Mouse (Mus musculus) stomach, embryonic 16.5 days (tissue): Measurements from ENCODE around the gene Chd3. TPM values are rescaled to one million over a fixed set of nuclear protein-coding genes. Genes with fewer than 3 reads are reported as not detected.

Experiments
- ATAC-seq: fragments of 200-750 bp; cut with Nextera tagmentation; 2 replicates; pipeline ENCODE4 v1.8.0; 2017; ENCODE audit warnings: moderate number of reproducible peaks, moderate TSS enrichment; ENCODE audit not compliant: insufficient read depth, low FRiP score
- H3K27ac ChIP-seq: fragments of 300-500 bp; sonication (generic); 2 replicates; pipeline ENCODE4 v1.5.1; 2014; ENCODE audit warnings: low read length
- H3K27me3 ChIP-seq: fragments of 300-500 bp; sonication (generic); 2 replicates; pipeline ENCODE4 v1.6.1; 2014; ENCODE audit warnings: low read length, control low read depth, mixed read lengths; ENCODE audit not compliant: control insufficient read depth, insufficient read depth
- H3K36me3 ChIP-seq: fragments of 300-500 bp; sonication (generic); 2 replicates; pipeline ENCODE4 v1.6.1; 2014; ENCODE audit warnings: low read length; ENCODE audit not compliant: control insufficient read depth, insufficient read depth
- H3K4me1 ChIP-seq: fragments of 300-500 bp; sonication (generic); 2 replicates; pipeline ENCODE4 v1.6.1; 2014; ENCODE audit warnings: low read length, control low read depth, mixed read lengths; ENCODE audit not compliant: control insufficient read depth, insufficient read depth
- H3K4me2 ChIP-seq: fragments of 300-500 bp; sonication (generic); 2 replicates; pipeline ENCODE4 v1.6.1; 2014; ENCODE audit warnings: low read depth, low read length, mixed read lengths
- H3K4me3 ChIP-seq: fragments of 300-500 bp; sonication (generic); replicated peaks from 2 replicates; pipeline ENCODE4 v1.5.1; 2014; ENCODE audit warnings: mild to moderate bottlenecking, low read length
- H3K9ac ChIP-seq: fragments of 300-500 bp; sonication (generic); 2 replicates; pipeline ENCODE4 v1.6.1; 2014; ENCODE audit warnings: low read length
- H3K9me3 ChIP-seq: fragments of 300-500 bp; sonication (generic); replicated peaks from 2 replicates; pipeline ENCODE4 v1.6.1; 2016; ENCODE audit warnings: low read length, control low read depth; ENCODE audit not compliant: control insufficient read depth
- WGBS: fragments of 180-500 bp; shearing (Covaris S2); extraction: QIAGEN DNeasy Blood & Tissue Kit; methylation state at CpG from one replicate; pipeline ENCODE4 v1.1.7; 2014; 5-methylcytosine and 5-hydroxymethylcytosine counted together
- polyA plus RNA-seq: library from polyadenylated mRNA; unstranded; fragments of >200 nt; fragmentation: Nextera tagmentation; extraction: Ambion mirVana; gene quantifications from 2 replicates; pipeline ENCODE4 v1.2.1, GENCODE M21; 2015

Gene Chd3
- 48.5 and 55.4 TPM in 2 replicates for polyA plus RNA-seq

DNA sequence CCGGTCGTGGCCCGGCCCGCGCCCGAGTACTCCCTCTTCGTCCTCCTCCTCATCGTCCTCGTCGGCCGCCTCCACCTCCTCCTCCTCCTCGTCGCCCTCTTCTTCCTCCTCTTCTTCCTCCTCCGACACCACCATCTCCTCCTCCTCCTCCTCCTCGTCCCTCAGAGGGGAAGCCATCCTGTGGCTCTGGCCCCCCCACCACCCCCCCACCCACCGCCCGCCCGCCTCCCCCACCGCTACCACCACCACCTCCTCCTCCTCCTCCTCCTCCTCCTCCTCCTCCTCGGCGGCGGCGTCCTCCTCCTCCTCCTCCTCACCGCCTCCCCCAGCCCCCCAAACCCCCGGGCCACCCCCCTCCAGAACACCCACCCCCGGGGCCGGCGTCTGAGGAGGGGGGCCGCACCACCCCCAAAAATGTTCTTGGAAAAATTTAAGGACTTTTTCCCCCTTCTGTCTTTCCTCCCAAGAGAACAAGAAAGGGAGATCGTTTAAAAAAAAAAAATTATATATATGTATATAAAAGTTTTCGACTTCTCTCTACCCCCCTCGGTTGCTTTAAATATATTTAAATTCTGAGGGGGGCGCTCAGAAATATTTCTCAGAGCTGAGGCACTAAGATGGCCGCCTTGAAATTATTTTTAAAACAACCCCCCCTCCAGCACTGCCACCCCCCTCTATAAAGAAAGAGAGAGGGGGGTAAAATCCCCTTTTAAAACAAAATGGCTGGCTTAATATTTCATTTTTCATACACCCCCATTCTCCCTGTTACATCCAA, at the start of gene Chd3:
Chd3 (minus strand) TSS at position 192 of the 775 bp plus-strand sequence.
- under 1% methylated on average over 20 of the region's 34 CpGs for WGBS
- peak within 1 kb of the TSS; percentile 85 for H3K4me3 ChIP-seq
- H3K27me3 ChIP-seq = no peaks in the 10 kb centered on the region

GRCm38 (mm10) chr11:69417449-69418384, 48.5 kb upstream of the Chd3 start:
- no peaks in the 10 kb centered on the region for H3K9me3 ChIP-seq
- no peaks in the 10 kb centered on the region for H3K36me3 ChIP-seq
- H3K27ac ChIP-seq = peak overlapping the region; percentile 99
- peaks cover 6% of the 10 kb centered on the region for H3K27me3 ChIP-seq
- under 1% methylated on average over 39 of the region's 39 CpGs for WGBS
- peak overlapping the region; percentile 98 for H3K4me2 ChIP-seq
- peak; percentile 41 for ATAC-seq
- H3K4me3 ChIP-seq = peak overlapping the region; percentile 67
- peak overlapping the region; percentile 81 for H3K9ac ChIP-seq
- peaks cover 43% of the 10 kb centered on the region for H3K4me1 ChIP-seq

More for the DNA sequence above, at the start of gene Chd3:
- no peaks in the 10 kb centered on the region for H3K36me3 ChIP-seq
- no peaks in the 10 kb centered on the region for H3K9me3 ChIP-seq
- peak within 1 kb of the TSS; percentile 100 for H3K27ac ChIP-seq
- ATAC-seq = no peak
- H3K4me1 ChIP-seq = peaks cover 51% of the 10 kb centered on the region
- peak within 1 kb of the TSS; percentile 95 for H3K4me2 ChIP-seq
- peak within 1 kb of the TSS; percentile 99 for H3K9ac ChIP-seq

- Histone ChIP-seq H3K27me3 (peaks cover 6% of the 10 kb centered on the region), H3K36me3 (no peaks in the 10 kb centered on the region), H3K4me1 (peaks cover 51% of the 10 kb centered on the region), H3K9ac (peak overlapping the region; percentile 64), H3K9me3 (no peaks in the 10 kb centered on the region), H3K4me2 (peak overlapping the region; percentile 98), H3K27ac (peak overlapping the region; percentile 99), H3K4me3 (peak overlapping the region; percentile 67)
- no peak for ATAC-seq
- 13% methylated on average over 8 of the region's 8 CpGs for WGBS
Observed at GRCm38 (mm10) chr11:69416921-69417448, 47.8 kb upstream of the Chd3 start.

GRCm38 (mm10) chr11:69416509-69416908, 47.3 kb upstream of the Chd3 start:
- WGBS = under 1% methylated on average over 4 of the region's 4 CpGs
- peak overlapping the region; percentile 80 for H3K9ac ChIP-seq

DNA sequence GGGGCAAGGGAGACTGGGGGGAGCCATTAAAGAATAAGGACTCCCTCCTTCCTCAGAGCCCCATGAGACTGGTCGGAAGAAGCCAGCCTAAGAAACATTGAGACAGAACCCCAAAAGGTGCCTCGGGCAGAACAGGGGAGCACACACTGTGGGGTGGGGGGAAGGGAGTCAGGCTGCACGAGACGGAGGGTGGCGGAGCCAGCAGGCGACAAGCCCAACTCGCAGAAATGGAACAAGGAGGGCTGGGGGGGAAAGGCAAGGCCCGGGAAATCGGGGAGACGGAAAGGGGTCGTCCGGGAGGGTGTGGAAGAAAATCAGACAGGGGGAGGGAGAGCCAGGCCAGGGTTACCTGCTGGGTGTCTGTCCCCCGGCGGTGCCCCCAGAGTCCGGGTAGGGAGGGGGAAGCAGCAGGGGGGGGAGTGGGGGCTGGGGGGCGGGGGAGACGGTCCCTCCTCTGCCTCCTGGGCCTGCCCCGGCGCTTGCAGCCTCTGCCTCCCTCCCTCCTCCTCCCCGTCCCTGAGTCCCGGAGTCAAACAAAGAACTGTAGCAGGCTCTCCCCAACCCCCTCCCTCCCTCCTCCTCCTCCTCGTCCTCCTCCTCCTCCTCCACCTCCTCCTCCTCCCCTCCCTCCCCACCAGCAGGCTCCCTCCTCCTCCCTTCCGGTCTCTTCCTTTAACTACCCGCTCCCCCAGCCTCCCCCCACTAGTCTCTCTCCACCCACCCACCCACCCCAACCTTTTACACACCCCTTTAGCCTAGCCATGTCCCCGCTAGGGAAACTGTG, 46.7 kb upstream of the Chd3 start:
- Histone ChIP-seq H3K36me3 (no peaks in the 10 kb centered on the region), H3K9me3 (no peaks in the 10 kb centered on the region), H3K9ac (peak overlapping the region; percentile 80), H3K4me2 (peak overlapping the region; percentile 98), H3K4me3 (peak overlapping the region; percentile 67), H3K4me1 (peaks cover 50% of the 10 kb centered on the region), H3K27ac (peak overlapping the region; percentile 99), H3K27me3 (no peaks in the 10 kb centered on the region)
- ATAC-seq = peak; percentile 12; the same call in 1 of the 2 replicates
- 0% methylated on average over 16 of the region's 25 CpGs for WGBS

More at GRCm38 (mm10) chr11:69416509-69416908, 47.3 kb upstream of the Chd3 start:
- Histone ChIP-seq H3K4me1 (peaks cover 54% of the 10 kb centered on the region), H3K4me2 (peak overlapping the region; percentile 98), H3K4me3 (peak overlapping the region; percentile 67), H3K9me3 (no peaks in the 10 kb centered on the region), H3K27me3 (peaks cover 4% of the 10 kb centered on the region), H3K27ac (peak overlapping the region; percentile 99), H3K36me3 (no peaks in the 10 kb centered on the region)
- ATAC-seq = no peak

DNA sequence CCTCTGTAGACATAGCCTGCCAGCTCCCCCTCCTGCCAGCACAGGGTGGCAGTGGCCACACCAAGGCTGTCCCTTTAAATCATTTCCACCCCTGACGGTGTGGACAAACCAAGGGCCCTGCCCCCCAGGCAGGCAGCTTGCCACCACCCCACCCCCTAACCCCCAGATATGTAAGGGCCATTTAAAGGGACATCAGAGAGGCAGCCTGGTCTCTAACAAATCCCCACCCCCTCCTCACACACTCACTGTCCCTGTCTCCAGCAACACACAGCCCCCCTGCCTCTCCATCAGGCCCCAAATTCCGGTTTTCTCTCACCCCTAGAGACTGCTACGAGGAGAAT, 46.1 kb upstream of the Chd3 start:
- Histone ChIP-seq H3K4me2 (peak overlapping the region; percentile 98), H3K36me3 (no peaks in the 10 kb centered on the region), H3K4me1 (peaks cover 45% of the 10 kb centered on the region), H3K27ac (peak overlapping the region; percentile 99), H3K27me3 (no peaks in the 10 kb centered on the region), H3K4me3 (peak overlapping the region; percentile 67), H3K9ac (peak overlapping the region; percentile 80), H3K9me3 (no peaks in the 10 kb centered on the region)
- WGBS = 1% methylated on average over 3 of the region's 3 CpGs
- peak; percentile 6; the same call in 1 of the 2 replicates for ATAC-seq

DNA sequence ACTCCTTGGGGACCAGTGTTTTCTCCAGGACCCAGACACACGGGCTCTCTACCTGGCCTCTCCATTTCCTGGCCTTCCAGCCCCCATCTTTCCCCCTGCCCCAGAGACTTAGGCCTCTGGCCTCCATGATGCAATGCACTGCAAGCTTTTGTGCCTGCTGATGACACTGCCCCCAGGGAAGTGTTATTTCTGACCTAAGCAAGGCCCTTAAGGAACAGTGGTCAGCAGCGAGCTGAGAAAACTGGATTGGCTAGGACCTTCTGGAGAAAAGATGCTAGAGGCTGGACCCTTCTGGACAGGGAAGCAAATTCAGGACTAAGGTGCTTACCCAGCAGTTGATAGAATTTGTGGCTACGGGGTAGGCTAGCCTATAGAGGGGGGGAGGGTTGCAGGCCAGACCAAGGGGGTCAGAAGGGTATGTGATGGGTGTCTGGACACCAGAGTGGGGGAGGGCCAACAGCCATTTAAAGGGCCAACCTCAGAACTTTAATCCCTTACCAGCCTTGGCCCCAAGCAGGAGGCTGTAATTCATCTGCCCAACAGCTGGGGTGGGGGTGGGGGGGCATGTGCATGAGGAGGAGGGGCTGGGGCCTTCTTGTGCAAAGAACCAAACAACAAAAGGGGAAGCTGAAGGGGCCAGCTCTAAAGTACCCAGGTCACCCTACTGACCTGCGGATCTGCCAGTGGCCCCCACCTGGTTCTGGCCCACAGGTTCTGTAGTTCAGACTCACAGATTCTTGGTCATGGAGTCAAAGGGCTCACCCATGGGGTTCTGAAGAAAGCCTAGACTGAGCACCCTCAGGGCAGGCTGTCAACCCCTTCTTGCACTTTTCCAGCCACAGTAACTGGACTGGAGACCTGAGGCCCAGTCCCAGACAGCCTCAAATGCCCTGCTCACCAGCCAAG, 45.5 kb upstream of the Chd3 start:
- Histone ChIP-seq H3K4me2 (peak overlapping the region; percentile 98), H3K36me3 (no peaks in the 10 kb centered on the region), H3K9ac (peak overlapping the region; percentile 80), H3K4me1 (peaks cover 42% of the 10 kb centered on the region), H3K27ac (peak overlapping the region; percentile 99), H3K27me3 (no peaks in the 10 kb centered on the region), H3K4me3 (peak overlapping the region; percentile 67), H3K9me3 (no peaks in the 10 kb centered on the region)
- no peak for ATAC-seq
- 11% methylated on average over 4 of the region's 4 CpGs for WGBS
